Mouse (Mus musculus): ENCODE results near the gene Hoxb7. TPM values are rescaled to one million over a fixed set of nuclear protein-coding genes. Genes with fewer than 3 reads are reported as not detected.

Hoxb7 gene
- polyA plus RNA-seq, 1 experiment from 2014 or later, result not detected

DNA sequence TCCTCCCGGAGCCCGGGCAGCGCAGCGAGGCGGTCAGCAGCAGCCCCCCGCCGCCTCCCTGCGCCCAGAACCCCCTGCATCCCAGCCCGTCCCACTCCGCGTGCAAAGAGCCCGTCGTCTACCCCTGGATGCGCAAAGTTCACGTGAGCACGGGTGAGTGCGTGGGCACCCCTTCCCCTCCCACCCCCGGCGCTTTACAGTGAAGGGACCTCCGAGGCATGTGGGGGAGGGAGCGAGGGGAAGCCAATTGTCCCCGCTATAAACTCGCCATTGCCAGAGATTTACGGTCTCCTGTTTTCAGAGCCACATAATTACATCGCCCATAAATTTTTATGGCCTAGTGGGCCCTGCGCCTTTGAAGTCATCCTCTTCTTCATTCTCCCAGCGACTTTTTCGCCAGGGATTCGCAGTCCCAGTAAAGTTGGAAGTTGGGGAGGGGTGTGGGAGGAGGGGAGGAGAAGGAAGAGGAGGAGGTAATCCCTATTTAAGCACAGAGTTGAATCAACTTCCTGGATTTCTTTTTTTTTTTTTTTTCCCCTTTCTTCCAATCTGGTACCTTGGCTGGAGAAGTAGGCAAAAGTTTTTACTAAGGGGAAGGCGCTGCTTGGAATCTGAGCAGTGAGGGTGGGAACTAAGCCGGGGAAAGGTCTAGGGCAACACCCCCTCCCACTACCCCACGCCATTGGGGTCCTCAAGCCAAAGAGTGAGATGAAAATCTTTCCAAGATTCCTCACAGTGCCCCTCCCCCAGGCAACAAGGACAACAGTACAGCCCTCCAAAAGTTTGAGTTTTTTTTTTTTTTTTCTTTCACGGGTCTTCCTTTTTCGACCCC, 32.9 kb downstream of the Hoxb7 start:
- under 1% methylated on average over 34 of the region's 34 CpGs for WGBS
- DNase-seq (ENCODE audit: low spot score), result no peak
- H3K4me1 ChIP-seq, result peaks cover 11% of the 10 kb centered on the region
- peaks cover 100% of the 10 kb centered on the region for H3K27me3 ChIP-seq (replicated peaks; ENCODE audit: low read depth, poor library complexity, severe bottlenecking)
- H3K4me3 ChIP-seq, result peak overlapping the region; percentile 54
- no peak overlapping the region; the same call in 1 of the 2 replicates for H3K27ac ChIP-seq (replicated peaks)
- no peaks in the 10 kb centered on the region for H3K36me3 ChIP-seq (replicated peaks)
- no peaks in the 10 kb centered on the region for H3K9me3 ChIP-seq

- Histone ChIP-seq H3K36me3 (replicated peaks) (no peaks in the 10 kb centered on the region), H3K27me3 (replicated peaks; ENCODE audit: low read depth, poor library complexity, severe bottlenecking) (peaks cover 100% of the 10 kb centered on the region), H3K9me3 (no peaks in the 10 kb centered on the region), H3K4me3 (peak overlapping the region; percentile 54; the same call in 1 of the 2 replicates), H3K4me1 (peaks cover 11% of the 10 kb centered on the region), H3K27ac (replicated peaks) (no peak overlapping the region)
- no peak for DNase-seq (ENCODE audit: low spot score)
- under 1% methylated on average over 29 of the region's 29 CpGs for WGBS
These were observed 33.5 kb downstream of the Hoxb7 start for GRCm38 (mm10) chr11:96319910-96320309.

DNA sequence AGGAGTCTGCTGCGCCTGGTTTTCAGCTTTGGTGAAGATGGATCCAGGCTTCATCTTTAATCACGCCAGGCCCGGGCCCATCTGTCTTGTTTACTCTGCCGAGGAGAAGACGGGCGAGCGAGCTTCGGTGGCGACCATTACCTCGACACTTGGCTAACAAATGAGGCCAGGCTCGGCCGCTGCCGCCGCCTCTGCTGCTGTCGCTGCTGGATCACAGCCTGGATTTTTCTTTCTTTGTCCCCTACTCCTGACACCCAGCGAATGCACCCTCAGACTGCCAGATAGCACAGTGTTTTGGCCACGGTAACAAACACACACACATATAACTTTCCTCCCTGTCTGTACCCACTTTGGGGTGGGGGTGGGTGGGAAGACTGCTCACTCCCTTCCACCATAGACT, 34.3 kb downstream of the Hoxb7 start:
- 2% methylated on average over 17 of the region's 17 CpGs for WGBS
- no peak overlapping the region for H3K4me3 ChIP-seq
- H3K27me3 ChIP-seq (replicated peaks; ENCODE audit: low read depth, poor library complexity, severe bottlenecking), result peaks cover 100% of the 10 kb centered on the region
- no peak for DNase-seq (ENCODE audit: low spot score)
- no peak overlapping the region for H3K27ac ChIP-seq (replicated peaks)
- H3K36me3 ChIP-seq (replicated peaks), result no peaks in the 10 kb centered on the region
- peaks cover 11% of the 10 kb centered on the region for H3K4me1 ChIP-seq
- no peaks in the 10 kb centered on the region for H3K9me3 ChIP-seq

GRCm38 (mm10) chr11:96321846-96322245, 35.4 kb downstream of the Hoxb7 start:
- WGBS, result 5% methylated on average over 5 of the region's 5 CpGs
- Histone ChIP-seq H3K27me3 (replicated peaks; ENCODE audit: low read depth, poor library complexity, severe bottlenecking) (peaks cover 100% of the 10 kb centered on the region), H3K4me3 (no peak overlapping the region), H3K27ac (replicated peaks) (no peak overlapping the region), H3K9me3 (no peaks in the 10 kb centered on the region), H3K36me3 (replicated peaks) (no peaks in the 10 kb centered on the region), H3K4me1 (peaks cover 11% of the 10 kb centered on the region)
- DNase-seq (ENCODE audit: low spot score), result no peak

- Histone ChIP-seq H3K27me3 (replicated peaks; ENCODE audit: low read depth, poor library complexity, severe bottlenecking) (peaks cover 100% of the 10 kb centered on the region), H3K4me3 (no peak overlapping the region), H3K9me3 (no peaks in the 10 kb centered on the region), H3K27ac (replicated peaks) (no peak overlapping the region), H3K4me1 (peaks cover 11% of the 10 kb centered on the region), H3K36me3 (replicated peaks) (no peaks in the 10 kb centered on the region)
- no peak for DNase-seq (ENCODE audit: low spot score)
- 2% methylated on average over 6 of the region's 6 CpGs for WGBS
These were observed 36.3 kb downstream of the Hoxb7 start for GRCm38 (mm10) chr11:96322738-96323137.

- Histone ChIP-seq H3K36me3 (replicated peaks) (no peaks in the 10 kb centered on the region), H3K9me3 (no peaks in the 10 kb centered on the region), H3K4me1 (peaks cover 8% of the 10 kb centered on the region), H3K4me3 (0 out of 2 replicates have a peak within 1 kb of the TSS, but pooled peaks have one; percentile 11), H3K27me3 (replicated peaks; ENCODE audit: low read depth, poor library complexity, severe bottlenecking) (peaks cover 100% of the 10 kb centered on the region), H3K27ac (replicated peaks) (no peak within 1 kb of the TSS)
- WGBS, result 3% methylated on average over 10 of the region's 10 CpGs
- no peak for DNase-seq (ENCODE audit: low spot score)
These were observed 36.7 kb downstream of the Hoxb7 start, which contains the start of gene Hoxb3 for GRCm38 (mm10) chr11:96323154-96323553. Hoxb3 (plus strand) TSS chr11:96323326.

DNA sequence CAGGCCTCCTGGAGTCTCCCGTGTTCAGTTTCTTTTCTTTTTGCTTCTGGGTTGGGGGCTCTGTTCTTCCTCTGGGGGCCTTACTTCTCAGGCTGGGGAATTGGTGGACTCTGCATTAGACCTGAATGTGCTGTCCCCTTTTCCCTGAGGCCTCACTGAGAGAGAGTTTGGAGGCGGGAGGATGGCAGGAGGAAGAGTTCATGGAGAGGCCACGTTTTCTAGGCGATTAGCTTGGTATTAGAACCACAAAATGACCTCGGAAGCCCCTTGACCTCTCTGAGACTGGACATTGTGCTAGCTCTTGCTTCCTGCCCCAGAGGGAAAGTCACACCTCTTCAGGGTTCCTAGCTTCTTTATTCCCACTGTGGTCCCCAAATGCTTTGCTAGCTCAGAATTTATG, 37.7 kb downstream of the Hoxb7 start:
- Histone ChIP-seq H3K9me3 (no peaks in the 10 kb centered on the region), H3K36me3 (replicated peaks) (no peaks in the 10 kb centered on the region), H3K4me3 (0 out of 2 replicates have a peak overlapping the region, but pooled peaks have one; percentile 11), H3K27me3 (replicated peaks; ENCODE audit: low read depth, poor library complexity, severe bottlenecking) (peaks cover 100% of the 10 kb centered on the region), H3K4me1 (peaks cover under 1% of the 10 kb centered on the region; the same call in 1 of the 2 replicates), H3K27ac (replicated peaks) (no peak overlapping the region)
- no peak for DNase-seq (ENCODE audit: low spot score)
- under 1% methylated on average over 5 of the region's 5 CpGs for WGBS

DNA sequence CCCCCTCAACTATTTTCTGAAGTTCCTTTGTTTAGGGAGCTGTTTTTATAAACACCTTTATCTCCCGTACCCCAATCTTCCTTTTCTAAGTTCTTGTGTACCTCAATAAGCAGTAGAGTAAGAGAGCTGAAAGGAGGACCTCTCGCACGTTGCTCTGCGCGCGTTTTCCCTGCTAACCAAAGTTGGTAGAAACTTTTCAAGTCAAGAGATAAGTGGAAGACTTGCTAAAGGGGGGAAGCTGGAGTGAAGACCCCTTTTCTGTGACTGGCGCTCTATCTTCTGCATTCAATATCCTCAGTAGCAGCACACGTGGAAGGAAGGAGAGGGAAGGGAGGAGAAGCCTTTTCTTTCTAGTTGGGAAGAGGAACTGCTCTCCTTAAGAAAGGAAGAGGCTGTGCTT, 38.5 kb downstream of the Hoxb7 start:
- WGBS, result 2% methylated on average over 8 of the region's 8 CpGs
- Histone ChIP-seq H3K27me3 (replicated peaks; ENCODE audit: low read depth, poor library complexity, severe bottlenecking) (peaks cover 100% of the 10 kb centered on the region), H3K9me3 (no peaks in the 10 kb centered on the region), H3K36me3 (replicated peaks) (no peaks in the 10 kb centered on the region), H3K27ac (replicated peaks) (no peak overlapping the region), H3K4me3 (peak overlapping the region; percentile 11; the same call in 1 of the 2 replicates), H3K4me1 (no peaks in the 10 kb centered on the region)
- DNase-seq (ENCODE audit: low spot score), result no peak

DNA sequence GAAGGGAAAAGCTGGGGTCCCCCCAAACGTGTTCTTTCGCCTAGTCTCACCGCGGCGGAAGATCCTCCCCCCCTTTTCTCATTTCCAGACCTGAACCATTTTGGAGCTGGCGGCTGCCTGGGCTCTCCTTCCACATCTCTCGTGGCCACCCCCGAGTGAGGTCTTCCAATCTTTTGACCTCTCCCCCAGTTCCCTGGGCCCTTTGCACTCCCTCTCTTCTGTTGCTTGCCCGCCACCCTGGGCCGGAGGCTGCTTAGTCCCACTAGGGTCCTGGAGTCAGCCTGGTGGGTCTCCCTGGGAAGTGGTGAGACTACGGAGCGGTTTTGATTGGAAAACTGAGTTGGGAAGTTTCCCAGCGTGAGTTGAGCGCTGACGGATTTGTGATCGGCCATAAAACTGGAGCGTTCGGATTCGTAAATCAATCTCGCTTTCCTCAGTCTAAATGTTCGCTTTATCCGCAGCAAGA, 39.4 kb downstream of the Hoxb7 start:
- H3K4me1 ChIP-seq, result no peaks in the 10 kb centered on the region
- peak overlapping the region; percentile 32; the same call in 1 of the 2 replicates for H3K4me3 ChIP-seq
- H3K9me3 ChIP-seq, result no peaks in the 10 kb centered on the region
- H3K36me3 ChIP-seq (replicated peaks), result no peaks in the 10 kb centered on the region
- peaks cover 100% of the 10 kb centered on the region for H3K27me3 ChIP-seq (replicated peaks; ENCODE audit: low read depth, poor library complexity, severe bottlenecking)
- no peak for DNase-seq (ENCODE audit: low spot score)
- under 1% methylated on average over 22 of the region's 22 CpGs for WGBS
- no peak overlapping the region for H3K27ac ChIP-seq (replicated peaks)

GRCm38 (mm10) chr11:96326705-96327104, 40.3 kb downstream of the Hoxb7 start:
- H3K4me1 ChIP-seq, result no peaks in the 10 kb centered on the region; the same call in 1 of the 2 replicates
- H3K4me3 ChIP-seq, result 0 out of 2 replicates have a peak overlapping the region, but pooled peaks have one; percentile 32
- H3K36me3 ChIP-seq (replicated peaks), result no peaks in the 10 kb centered on the region
- H3K9me3 ChIP-seq, result no peaks in the 10 kb centered on the region
- H3K27me3 ChIP-seq (replicated peaks; ENCODE audit: low read depth, poor library complexity, severe bottlenecking), result peaks cover 100% of the 10 kb centered on the region
- H3K27ac ChIP-seq (replicated peaks), result no peak overlapping the region
- DNase-seq (ENCODE audit: low spot score), result no peak
- whole genome bisulfite sequencing, result under 1% methylated on average over 12 of the region's 12 CpGs

DNA sequence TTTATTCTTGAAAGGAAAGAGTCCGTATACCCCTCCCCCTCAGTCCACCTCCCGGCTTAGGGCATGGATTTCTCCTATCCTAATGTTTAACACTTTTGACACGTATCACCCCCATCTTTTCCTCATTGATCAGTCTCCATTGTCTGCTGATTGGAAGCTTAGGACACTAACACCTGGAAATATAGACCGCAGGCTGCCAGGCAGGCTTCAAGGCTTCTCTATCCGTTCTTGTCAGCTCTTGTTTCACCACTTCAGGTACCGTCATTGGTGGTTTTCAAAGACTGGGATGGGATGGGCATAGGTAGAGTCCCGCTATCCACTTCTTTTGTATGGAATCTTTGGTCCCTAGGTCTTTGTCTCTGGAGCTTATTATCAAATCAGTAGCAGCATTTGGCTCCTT, 40.7 kb downstream of the Hoxb7 start:
- Histone ChIP-seq H3K27ac (replicated peaks) (no peak overlapping the region), H3K27me3 (replicated peaks; ENCODE audit: low read depth, poor library complexity, severe bottlenecking) (peaks cover 100% of the 10 kb centered on the region), H3K36me3 (replicated peaks) (no peaks in the 10 kb centered on the region), H3K9me3 (no peaks in the 10 kb centered on the region), H3K4me1 (peaks cover 3% of the 10 kb centered on the region), H3K4me3 (no peak overlapping the region)
- 1% methylated on average over 7 of the region's 7 CpGs for WGBS
- no peak for DNase-seq (ENCODE audit: low spot score)

GRCm38 (mm10) chr11:96327750-96328149, 41.3 kb downstream of the Hoxb7 start:
- no peak overlapping the region for H3K27ac ChIP-seq (replicated peaks)
- no peak for DNase-seq (ENCODE audit: low spot score)

GRCm38 (mm10) chr11:96328605-96329004, 42.2 kb downstream of the Hoxb7 start:
- H3K27ac ChIP-seq (replicated peaks), result no peak overlapping the region
- H3K4me1 ChIP-seq, result peaks cover 16% of the 10 kb centered on the region

More at GRCm38 (mm10) chr11:96327750-96328149, 41.3 kb downstream of the Hoxb7 start:
- H3K9me3 ChIP-seq, result no peaks in the 10 kb centered on the region
- no peaks in the 10 kb centered on the region for H3K36me3 ChIP-seq (replicated peaks)
- H3K4me1 ChIP-seq, result peaks cover 9% of the 10 kb centered on the region
- peaks cover 100% of the 10 kb centered on the region for H3K27me3 ChIP-seq (replicated peaks; ENCODE audit: low read depth, poor library complexity, severe bottlenecking)
- WGBS, result 2% methylated on average over 5 of the region's 5 CpGs
- H3K4me3 ChIP-seq, result 0 out of 2 replicates have a peak overlapping the region, but pooled peaks have one; percentile 1

More at GRCm38 (mm10) chr11:96328605-96329004, 42.2 kb downstream of the Hoxb7 start:
- Histone ChIP-seq H3K36me3 (replicated peaks) (no peaks in the 10 kb centered on the region), H3K9me3 (no peaks in the 10 kb centered on the region), H3K4me3 (no peak overlapping the region), H3K27me3 (replicated peaks; ENCODE audit: low read depth, poor library complexity, severe bottlenecking) (peaks cover 100% of the 10 kb centered on the region)
- no peak for DNase-seq (ENCODE audit: low spot score)
- 7% methylated on average over 8 of the region's 8 CpGs for WGBS

Data from embryonic facial prominence, embryonic 10.5 days (tissue).